Mouse (Mus musculus) neutrophil, adult 59 days (primary cell): ENCODE measurements around the gene Stk11. TPM values are rescaled to one million over a fixed set of nuclear protein-coding genes. Genes with fewer than 3 reads are reported as not detected.

Experiments used
- total RNA-seq, 2 experiments: library from RNA; stranded (reverse); gene quantifications; 1 replicate in 1 of 2; 2 replicates in 1 of 2; pipeline ENCODE4 v1.2.4; 2023

Gene Stk11
- 100 to 1,000 TPM; 183 to 187 TPM for total RNA-seq

DNA sequence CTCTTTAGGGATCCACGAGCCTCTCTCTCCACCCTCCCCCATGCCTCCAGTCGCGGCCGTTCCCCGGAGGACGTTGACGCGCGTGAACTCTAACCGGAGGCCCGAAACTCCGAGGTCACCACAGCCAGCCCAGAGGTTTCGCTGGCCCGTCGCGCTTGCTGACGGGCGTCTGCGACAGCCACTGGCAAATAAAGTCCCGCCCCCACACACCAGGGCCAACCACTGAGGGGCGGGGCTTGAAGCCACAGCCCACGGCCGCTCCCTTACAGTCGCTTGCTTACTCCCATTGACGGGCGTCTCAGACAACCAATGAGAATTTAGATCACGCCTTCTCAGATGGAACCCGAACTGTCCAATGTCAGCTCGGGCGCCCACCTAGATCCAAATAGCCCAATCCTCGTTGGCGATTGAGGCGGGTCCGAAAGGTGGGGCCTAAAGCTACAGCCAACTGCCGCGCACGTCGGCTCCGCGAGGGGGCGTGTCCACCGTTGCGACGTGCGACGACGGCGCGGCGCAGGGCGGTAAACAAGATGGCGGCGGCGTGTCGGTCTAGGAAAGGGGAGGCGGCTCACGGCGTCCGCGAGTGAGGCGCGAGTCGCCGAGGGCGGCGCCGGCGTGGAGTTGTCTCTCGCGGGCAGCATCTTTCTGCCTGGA lies at the start of gene Stk11:
Stk11 (plus strand) TSS at position 514 of the 654 bp plus-strand sequence.

DNA sequence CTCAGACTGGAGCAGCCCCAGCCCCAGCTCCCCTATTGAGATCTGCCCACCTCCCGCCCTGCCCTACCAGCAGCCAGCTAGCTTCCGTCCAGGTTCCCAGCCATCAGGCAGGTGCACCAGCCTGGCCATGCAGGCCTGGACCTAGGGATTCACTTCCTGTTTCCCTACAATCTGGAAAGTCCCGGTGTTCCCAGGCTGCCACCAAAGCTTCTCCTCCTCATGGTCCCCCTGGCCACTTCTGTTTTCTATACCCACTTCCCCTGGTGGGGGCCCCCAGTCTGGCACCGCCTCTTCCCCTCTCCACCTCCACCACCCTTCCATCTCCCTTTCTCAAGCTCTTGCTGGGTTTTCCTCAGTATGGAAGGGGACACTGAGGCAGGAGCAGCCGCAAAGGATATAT lies 10.1 kb upstream of the Stk11 start, which contains the start of gene Sbno2:
Sbno2 (minus strand) TSS at position 112 of the 400 bp plus-strand sequence.

GRCm38 (mm10) chr10:80138553-80139438 lies 23.2 kb downstream of the Stk11 start, which contains the start of gene Atp5d:
TSS of gene Atp5d (plus strand) at chr10:80138632.

GRCm38 (mm10) chr10:80140666-80141035 lies 25.0 kb downstream of the Stk11 start, which contains the start of gene Cbarp:
TSS of gene Cbarp (minus strand) at chr10:80140835.

GRCm38 (mm10) chr10:80147719-80148601 lies 32.4 kb downstream of the Stk11 start, which contains the start of gene Midn:
TSS of gene Midn (plus strand) at chr10:80148272.

GRCm38 (mm10) chr10:80165392-80166128 lies 50.0 kb downstream of the Stk11 start, which contains the start of gene Cirbp:
TSS of gene Cirbp (plus strand) at chr10:80165985.

GRCm38 (mm10) chr10:80172527-80173292 lies 57.1 kb downstream of the Stk11 start, which contains the start of gene 1600002K03Rik:
TSS of gene 1600002K03Rik (plus strand) at chr10:80172944.

GRCm38 (mm10) chr10:80179068-80180051 lies 63.8 kb downstream of the Stk11 start, which contains the start of gene Efna2:
TSS of gene Efna2 (plus strand) at chr10:80179482.

Other genes starting within 250 kb of the Stk11 start
- gene Prtn3, start 241.3 kb upstream of the Stk11 start, total RNA-seq, result 100 to 1,000 TPM; 466 to 531 TPM
- 10 to 100 TPM; 20.7 to 23.9 TPM for gene Plppr3, start 241.2 kb upstream of the Stk11 start, total RNA-seq
- gene Elane, start 229.6 kb upstream of the Stk11 start, total RNA-seq, result 100 to 1,000 TPM; 527 to 568 TPM
- not detected for gene Cfd, start 224.9 kb upstream of the Stk11 start, total RNA-seq
- 10 to 100 TPM; 32.8 to 40.7 TPM for gene Med16, start 206.9 kb upstream of the Stk11 start, total RNA-seq
- not detected for gene Gm26602, start 204.9 kb upstream of the Stk11 start, total RNA-seq
- gene Kiss1r, start 198.8 kb upstream of the Stk11 start, total RNA-seq, result 1 to 10 TPM; 5.0 to 5.4 TPM
- 100 to 1,000 TPM; 488 to 566 TPM for gene R3hdm4, start 194.6 kb upstream of the Stk11 start, total RNA-seq
- 100 to 1,000 TPM; 187 to 197 TPM for gene Arid3a, start 188.8 kb upstream of the Stk11 start, total RNA-seq
- 10 to 100 TPM in 1 of 2 experiments, 1 to 10 TPM in 1; 9.9 to 13.2 TPM for gene Wdr18, start 155.7 kb upstream of the Stk11 start, total RNA-seq
- under 1 TPM in 1 of 2 experiments, not detected in 1; 0.26 TPM for gene Grin3b, start 145.1 kb upstream of the Stk11 start, total RNA-seq
- gene Tmem259, start 131.5 kb upstream of the Stk11 start, total RNA-seq, result 10 to 100 TPM; 68.0 to 69.4 TPM
- 100 to 1,000 TPM; 543 to 593 TPM for gene Cnn2, start 127.2 kb upstream of the Stk11 start, total RNA-seq
- 100 to 1,000 TPM; 110 to 111 TPM for gene Abca7, start 119.3 kb upstream of the Stk11 start, total RNA-seq
- 100 to 1,000 TPM; 428 to 464 TPM for gene Arhgap45, start 99.2 kb upstream of the Stk11 start, total RNA-seq
- 10 to 100 TPM; 34.8 to 48.1 TPM for gene Polr2e, start 76.0 kb upstream of the Stk11 start, total RNA-seq
- 100 to 1,000 TPM; 269 to 306 TPM for gene Gpx4, start 68.6 kb upstream of the Stk11 start, total RNA-seq
- 100 to 1,000 TPM; 141 to 163 TPM for gene Sbno2, start 10.2 kb upstream of the Stk11 start, total RNA-seq
- 100 to 1,000 TPM; 108 to 123 TPM for gene Atp5d, start 22.8 kb downstream of the Stk11 start, total RNA-seq
- 1 to 10 TPM; 1.2 to 1.4 TPM for gene Cbarp, start 25.0 kb downstream of the Stk11 start, total RNA-seq
- 100 to 1,000 TPM; 221 to 226 TPM for gene Midn, start 32.5 kb downstream of the Stk11 start, total RNA-seq
- 10 to 100 TPM; 41.6 to 50.1 TPM for gene Cirbp, start 50.2 kb downstream of the Stk11 start, total RNA-seq
- 1 to 10 TPM; 5.1 to 7.1 TPM for gene 1600002K03Rik, start 57.1 kb downstream of the Stk11 start, total RNA-seq
- gene Efna2, start 63.7 kb downstream of the Stk11 start, total RNA-seq, result not detected
- gene Mum1, start 110.6 kb downstream of the Stk11 start, total RNA-seq, result 10 to 100 TPM; 27.7 to 35.4 TPM
- gene Ndufs7, start 133.3 kb downstream of the Stk11 start, total RNA-seq, result 10 to 100 TPM; 57.5 to 61.4 TPM
- 1 to 10 TPM; 5.3 to 7.9 TPM for gene Gamt, start 145.2 kb downstream of the Stk11 start, total RNA-seq
- gene Dazap1, start 145.7 kb downstream of the Stk11 start, total RNA-seq, result 10 to 100 TPM; 92.4 to 98.1 TPM
- 100 to 1,000 TPM; 825 to 854 TPM for gene Rps15, start 176.7 kb downstream of the Stk11 start, total RNA-seq
- gene Apc2, start 180.2 kb downstream of the Stk11 start, total RNA-seq, result not detected
- gene 2310011J03Rik, start 204.7 kb downstream of the Stk11 start, total RNA-seq, result 10 to 100 TPM; 27.3 to 33.6 TPM
- gene Pcsk4, start 213.7 kb downstream of the Stk11 start, total RNA-seq, result under 1 TPM in 1 of 2 experiments, not detected in 1; 0.60 TPM
- 1 to 10 TPM; 1.0 to 1.7 TPM for gene Reep6, start 214.2 kb downstream of the Stk11 start, total RNA-seq
- under 1 TPM in 1 of 2 experiments, not detected in 1; 0.71 TPM for gene Adamtsl5, start 232.6 kb downstream of the Stk11 start, total RNA-seq
- gene Plk5, start 240.7 kb downstream of the Stk11 start, total RNA-seq, result not detected